Mouse (Mus musculus): Measurements from ENCODE around the gene Mllt10. TPM values are rescaled to one million over a fixed set of nuclear protein-coding genes. Genes with fewer than 3 reads are reported as not detected.
"Not testable (repeated sequence)": the region's sequence is repeated elsewhere in the genome, so short reads cannot be mapped to it uniquely, and the experiment has no call there.

Gene Mllt10
- total RNA-seq, 2 experiments from 2014 or later, result 32.6 to 35.1 TPM

DNA sequence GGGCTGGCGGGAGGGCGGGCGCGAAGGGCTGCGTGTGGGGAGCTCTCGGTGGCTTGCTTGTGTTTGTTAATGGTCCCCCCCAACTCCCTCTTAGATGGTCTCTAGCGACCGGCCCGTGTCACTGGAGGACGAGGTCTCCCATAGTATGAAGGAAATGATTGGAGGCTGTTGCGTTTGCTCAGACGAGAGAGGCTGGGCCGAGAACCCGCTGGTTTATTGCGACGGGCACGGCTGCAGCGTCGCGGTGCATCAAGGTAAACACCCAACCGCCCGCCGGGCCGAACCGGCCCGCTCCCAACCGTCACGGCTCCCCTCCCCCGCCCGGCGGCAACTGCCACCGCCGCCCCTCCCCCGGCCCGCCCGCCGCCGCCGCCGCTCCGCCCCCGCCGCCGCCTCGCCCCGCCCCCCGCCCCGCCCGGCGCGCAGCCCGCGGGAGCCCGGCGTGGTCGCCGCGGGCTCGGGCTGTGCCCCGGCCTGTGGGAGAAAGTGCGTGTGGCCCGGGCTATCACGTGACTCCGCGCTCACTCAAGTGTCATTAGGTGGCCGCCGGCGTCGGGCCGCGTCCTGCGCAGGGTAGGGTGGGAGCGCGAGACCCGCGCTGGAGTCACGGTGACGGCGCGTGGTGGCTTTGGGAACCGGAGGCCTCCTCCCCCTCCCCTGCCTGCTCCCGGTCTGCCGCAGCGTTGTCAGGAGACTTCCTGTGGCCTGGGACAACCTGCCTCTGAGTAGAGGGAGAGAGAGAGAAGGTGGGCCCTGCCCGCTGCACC lies 10.1 kb downstream of the Mllt10 start:
- DNase-seq (ENCODE audit: low spot score), result peak; percentile 53
- intact Hi-C loops (cut with DNase I), result loop anchor here (5.0 kb wide), 1 partner anchor 132 kb away; no protein-coding TSS in a partner anchor

- intact Hi-C loops (cut with DNase I), result loop anchor here (5.0 kb wide), 1 partner anchor 132 kb away; no protein-coding TSS in a partner anchor
Measured at GRCm38 (mm10) chr2:18065708-18066030, 10.6 kb downstream of the Mllt10 start.

GRCm38 (mm10) chr2:18066436-18066835 lies 11.4 kb downstream of the Mllt10 start:
- intact Hi-C loops (cut with DNase I), result loop anchor here (5.0 kb wide), 1 partner anchor 131 kb away; no protein-coding TSS in a partner anchor

More at GRCm38 (mm10) chr2:18065708-18066030, 10.6 kb downstream of the Mllt10 start:
- DNase-seq (ENCODE audit: low spot score), result no peak

GRCm38 (mm10) chr2:18068071-18068796 lies 13.2 kb downstream of the Mllt10 start:
- intact Hi-C loops (cut with DNase I), result loop anchor here (5.0 kb wide), 1 partner anchor 129 kb away; no protein-coding TSS in a partner anchor
- no peak for DNase-seq (ENCODE audit: low spot score)

More at GRCm38 (mm10) chr2:18066436-18066835, 11.4 kb downstream of the Mllt10 start:
- no peak for DNase-seq (ENCODE audit: low spot score)

DNA sequence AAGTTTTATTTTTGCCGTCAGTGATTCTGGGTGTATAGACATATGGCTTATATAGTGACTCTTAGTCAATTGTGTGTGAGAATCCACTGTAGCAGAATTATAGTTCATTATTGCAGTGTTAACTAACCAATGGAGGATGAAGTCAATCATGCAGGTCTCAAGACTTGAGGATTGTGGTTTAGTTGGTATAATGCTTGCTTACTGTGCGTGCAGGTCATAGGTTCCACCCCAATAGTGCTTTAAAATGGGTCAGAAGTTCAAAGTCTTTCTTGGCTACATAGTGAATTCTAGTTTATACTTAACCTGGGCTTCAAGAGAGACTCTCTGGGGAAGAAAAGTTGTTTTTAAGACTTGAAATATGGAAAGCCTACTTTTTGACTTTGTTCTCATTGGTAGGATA lies 16.9 kb downstream of the Mllt10 start:
- DNase-seq (ENCODE audit: low spot score), result no peak
- intact Hi-C loops (cut with DNase I), result no loop called here

GRCm38 (mm10) chr2:18080182-18080860 lies 25.3 kb downstream of the Mllt10 start:
- DNase-seq (ENCODE audit: low spot score), result no peak
- intact Hi-C loops (cut with DNase I), result loop anchor here (5.0 kb wide), 1 partner anchor 52 kb away; no protein-coding TSS in a partner anchor

DNA sequence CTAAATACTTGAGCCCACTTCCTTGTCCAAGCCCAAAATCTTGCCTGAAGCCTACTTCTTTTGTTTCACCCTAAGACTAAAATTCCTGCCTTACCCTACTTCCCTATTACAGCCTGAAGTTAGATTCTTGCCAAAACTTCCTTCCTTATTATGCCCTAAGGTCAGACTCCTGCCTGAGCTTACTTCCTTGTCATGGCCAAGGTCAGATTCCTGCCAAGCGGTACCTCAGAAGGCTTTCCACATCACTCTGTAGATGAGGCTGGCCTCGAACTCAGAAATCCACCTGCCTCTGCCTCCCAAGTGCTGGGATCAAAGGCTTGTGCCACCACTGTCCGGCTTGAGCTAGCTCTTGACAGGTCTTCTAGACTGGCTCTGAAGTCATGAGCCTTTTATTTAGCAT lies 32.7 kb downstream of the Mllt10 start:
- intact Hi-C loops (cut with DNase I); DNase-seq (ENCODE audit: low spot score): not testable (repeated sequence)

GRCm38 (mm10) chr2:18093858-18094257 lies 38.8 kb downstream of the Mllt10 start:
- DNase-seq (ENCODE audit: low spot score), result no peak
- intact Hi-C loops (cut with DNase I), result no loop called here

DNA sequence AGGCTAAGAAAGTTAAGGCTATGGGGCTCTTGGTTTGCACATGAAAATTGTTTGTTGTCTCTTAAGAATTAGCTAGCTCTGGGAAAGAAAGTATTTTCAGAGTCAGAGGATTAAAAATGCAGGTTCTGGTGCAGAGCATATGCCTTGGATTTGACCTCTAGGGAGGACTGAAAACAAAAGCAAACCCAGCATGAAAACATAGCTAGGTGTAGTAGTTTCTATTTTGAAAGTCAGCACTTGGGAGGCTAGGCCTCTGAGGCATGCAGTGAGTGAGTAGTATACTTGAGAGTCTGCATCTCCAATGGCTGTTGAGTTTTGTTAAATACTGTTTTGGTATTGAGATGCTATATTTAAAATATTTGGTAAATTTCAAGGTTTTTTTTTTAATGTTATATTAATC lies 39.3 kb downstream of the Mllt10 start:
- no peak for DNase-seq (ENCODE audit: low spot score)
- intact Hi-C loops (cut with DNase I), result no loop called here

- intact Hi-C loops (cut with DNase I), result no loop called here
- no peak for DNase-seq (ENCODE audit: low spot score)
Measured at GRCm38 (mm10) chr2:18095804-18096203, 40.8 kb downstream of the Mllt10 start.

DNA sequence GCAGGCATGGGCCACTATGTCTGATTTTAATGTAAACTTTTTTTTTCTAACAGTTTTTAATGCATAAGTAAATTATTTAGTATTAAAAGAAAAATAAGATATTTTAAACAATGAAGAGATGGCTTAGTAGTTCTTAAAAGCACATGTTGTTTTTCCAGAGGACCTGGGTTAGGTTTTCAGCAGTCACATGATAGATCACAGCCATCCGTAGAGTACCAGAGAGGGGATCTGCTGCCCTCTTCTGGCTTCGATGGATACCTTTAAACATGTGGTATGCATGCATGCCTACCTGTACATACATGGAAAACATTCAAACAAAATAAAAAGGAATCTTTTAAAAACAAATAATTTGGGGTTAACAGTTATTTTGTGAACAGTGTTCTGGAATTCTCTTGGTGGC lies 45.9 kb downstream of the Mllt10 start:
- intact Hi-C loops (cut with DNase I), result loop anchor here (5.0 kb wide), 1 partner anchor 74 kb away; no protein-coding TSS in a partner anchor
- no peak for DNase-seq (ENCODE audit: low spot score)

DNA sequence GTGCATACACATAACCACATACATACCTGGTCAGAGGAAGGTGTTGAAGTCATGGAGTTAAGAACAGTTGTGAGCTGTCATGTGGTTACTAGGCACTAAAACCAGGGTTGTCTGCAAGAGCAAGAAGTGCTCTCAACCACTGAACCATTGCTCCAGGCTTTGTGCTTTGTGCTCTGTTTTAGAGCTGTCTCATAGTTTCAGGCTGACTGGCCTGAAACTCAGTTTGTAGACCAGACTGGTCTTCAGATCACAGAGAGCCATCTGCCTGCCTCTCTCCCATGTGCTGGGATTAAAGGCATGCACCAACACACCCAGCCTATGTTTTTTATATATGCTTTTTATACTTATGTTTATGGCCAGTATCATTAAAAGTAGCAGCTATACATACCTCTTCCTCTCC lies 52.5 kb downstream of the Mllt10 start:
- DNase-seq (ENCODE audit: low spot score), result no peak
- intact Hi-C loops (cut with DNase I), result no loop called here

DNA sequence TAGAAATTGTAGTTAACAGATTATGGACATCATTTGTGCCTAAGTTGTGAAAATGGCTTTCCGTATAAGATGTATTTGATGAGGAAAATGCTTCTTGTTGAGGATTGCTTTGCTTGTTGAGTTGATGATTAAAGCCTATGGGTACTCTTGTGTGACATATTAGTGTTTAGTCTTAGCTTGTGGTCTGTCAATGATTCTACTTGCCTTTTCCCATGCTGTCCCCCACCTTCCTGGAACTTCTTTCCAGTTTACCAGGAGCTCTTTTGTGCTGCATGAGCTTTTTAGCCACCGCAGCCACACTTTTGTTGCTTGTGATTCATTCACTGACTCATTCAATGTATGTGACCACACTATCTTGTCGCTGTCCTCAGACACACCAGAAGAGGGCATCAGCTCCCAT lies 53.2 kb downstream of the Mllt10 start:
- intact Hi-C loops (cut with DNase I), result no loop called here
- no peak for DNase-seq (ENCODE audit: low spot score)

GRCm38 (mm10) chr2:18111411-18111810 lies 56.4 kb downstream of the Mllt10 start:
- intact Hi-C loops (cut with DNase I), result no loop called here
- DNase-seq (ENCODE audit: low spot score), result no peak

DNA sequence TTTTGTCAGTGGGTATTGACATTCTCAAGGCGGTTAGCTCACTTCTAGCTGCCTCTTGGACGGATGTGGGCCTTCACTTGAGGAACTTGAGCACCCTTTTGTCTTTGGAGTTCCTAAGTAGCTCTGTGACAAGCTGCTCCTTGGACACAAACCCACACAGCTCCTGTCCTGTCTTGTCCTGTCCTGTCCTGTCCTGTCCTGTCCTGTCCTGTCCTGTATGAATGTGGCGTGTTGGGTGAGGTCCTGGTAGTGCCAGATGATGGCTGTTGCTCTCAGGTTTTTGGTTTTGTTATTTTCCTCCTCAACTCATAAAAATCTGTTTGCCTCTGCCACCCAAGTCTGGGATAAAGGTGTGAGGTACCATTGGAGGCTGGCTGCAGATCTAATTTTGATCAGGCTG lies 61.4 kb downstream of the Mllt10 start:
- intact Hi-C loops (cut with DNase I), result no loop called here
- no peak for DNase-seq (ENCODE audit: low spot score)

- no peak for DNase-seq (ENCODE audit: low spot score)
- intact Hi-C loops (cut with DNase I), result no loop called here
Measured at GRCm38 (mm10) chr2:18138131-18138530, 83.1 kb downstream of the Mllt10 start.

GRCm38 (mm10) chr2:18139646-18140045 lies 84.6 kb downstream of the Mllt10 start:
- intact Hi-C loops (cut with DNase I), result no loop called here

GRCm38 (mm10) chr2:18156131-18156530 lies 101.1 kb downstream of the Mllt10 start:
- intact Hi-C loops (cut with DNase I), result no loop called here
- DNase-seq (ENCODE audit: low spot score), result no peak

More at GRCm38 (mm10) chr2:18139646-18140045, 84.6 kb downstream of the Mllt10 start:
- no peak for DNase-seq (ENCODE audit: low spot score)

- intact Hi-C loops (cut with DNase I), result no loop called here
- no peak for DNase-seq (ENCODE audit: low spot score)
Measured at GRCm38 (mm10) chr2:18159426-18159825, 104.4 kb downstream of the Mllt10 start.

DNA sequence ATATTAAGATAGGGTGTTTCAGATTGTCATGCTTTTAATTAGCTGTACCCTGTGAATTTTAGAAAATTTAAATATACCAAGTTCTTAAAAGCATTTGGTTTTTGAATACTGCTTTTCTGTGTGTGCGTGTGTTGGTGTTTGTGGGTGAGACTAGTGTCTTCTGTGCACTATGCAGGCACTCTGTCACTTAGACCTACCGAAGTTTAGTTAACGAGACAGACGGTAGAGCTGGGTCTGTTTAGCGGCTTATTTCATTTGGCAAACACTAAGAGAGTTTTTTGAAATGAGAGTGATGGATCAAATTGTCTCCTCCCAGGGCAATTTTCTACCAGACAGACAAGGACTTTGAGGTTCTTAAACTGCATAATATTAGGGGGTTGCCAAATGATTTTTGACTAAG lies 106.0 kb downstream of the Mllt10 start:
- intact Hi-C loops (cut with DNase I), result no loop called here
- no peak for DNase-seq (ENCODE audit: low spot score)

All from heart, postnatal 25 days (tissue).